Mouse (Mus musculus) CH12.LX (cell line): ENCODE data around the gene Abtb2.

Experiments used
- CTCF ChIP-seq, 2 experiments: IDR thresholded peaks in 1 of 2; conservative IDR thresholded peaks in 1 of 2; 2 replicates each; pipeline ENCODE4 v1.5.1; 2011 to 2012; ENCODE audit warnings: low read depth in 2 of 2, low read length in 2 of 2, improper control_type of control experiment in 1 of 2, inconsistent platforms in 1 of 2, mild to moderate bottlenecking in 1 of 2, moderate library complexity in 1 of 2
- MAFK ChIP-seq: IDR thresholded peaks from 2 replicates; pipeline ENCODE4 v1.6.1; 2011; ENCODE audit warnings: low read length, improper control_type of control experiment; ENCODE audit not compliant: insufficient replicate concordance
- POLR2A ChIP-seq: IDR thresholded peaks from 2 replicates; pipeline ENCODE4 v1.6.1; 2011; ENCODE audit warnings: low read depth, mild to moderate bottlenecking, improper control_type of control experiment, low read length
- RAD21 ChIP-seq: IDR thresholded peaks from 2 replicates; pipeline ENCODE4 v1.6.1; 2011; ENCODE audit warnings: low read depth, mild to moderate bottlenecking, low read length, improper control_type of control experiment, moderate library complexity
- SIN3A ChIP-seq: IDR thresholded peaks from 2 replicates; pipeline ENCODE4 v1.6.1; 2012; ENCODE audit warnings: low read length, improper control_type of control experiment, inconsistent platforms
- ZC3H11A ChIP-seq: IDR thresholded peaks from 2 replicates; pipeline ENCODE4 v1.6.1; 2012; ENCODE audit warnings: low read depth, mild to moderate bottlenecking, inconsistent platforms, low read length, improper control_type of control experiment
- ZMIZ1 ChIP-seq: IDR thresholded peaks from 2 replicates; pipeline ENCODE4 v1.6.1; 2012; ENCODE audit warnings: low read depth, mild to moderate bottlenecking, inconsistent platforms, low read length, improper control_type of control experiment
- ZNF384 ChIP-seq: IDR thresholded peaks from 2 replicates; pipeline ENCODE4 v1.6.1; 2012; ENCODE audit warnings: low read depth, low read length, improper control_type of control experiment, inconsistent platforms

GRCm38 (mm10) chr2:103714412-103714811 lies 148.3 kb downstream of the Abtb2 start:
- TF ChIP-seq CTCF (conservative IDR thresholded peaks at IDR 0.05 in 1 of 2, IDR thresholded peaks at IDR 0.05 in 1 of 2; ENCODE audit: low read depth in 2 of 2, low read length in 2 of 2) (no peak), RAD21 (no peak), MAFK (no peak), ZNF384 (no peak), POLR2A (no peak), ZMIZ1 (no peak), ZC3H11A (no peak), SIN3A (no peak)
